Mouse (Mus musculus): ENCODE results near the gene Vmn1r30. TPM values are rescaled to one million over a fixed set of nuclear protein-coding genes. Genes with fewer than 3 reads are reported as not detected.

The Vmn1r30 gene
- polyA plus RNA-seq (2012; ENCODE audit: insufficient read depth, insufficient read length, missing spikeins), result not detected in 2 replicates

- Histone ChIP-seq H3K27ac (replicated peaks; ENCODE audit: low read depth, low read length) (no peak within 1 kb of the TSS), H3K4me1 (ENCODE audit: control insufficient read depth, insufficient read depth, insufficient read length, low read length) (no peaks in the 10 kb centered on the region), H3K4me3 (ENCODE audit: insufficient read depth, low read depth, low read length) (no peak within 1 kb of the TSS)
Observed at GRCm38 (mm10) chr6:58443285-58443684, at the start of gene Vmn1r30. Gene Vmn1r30 (minus strand): TSS chr6:58443385.

DNA sequence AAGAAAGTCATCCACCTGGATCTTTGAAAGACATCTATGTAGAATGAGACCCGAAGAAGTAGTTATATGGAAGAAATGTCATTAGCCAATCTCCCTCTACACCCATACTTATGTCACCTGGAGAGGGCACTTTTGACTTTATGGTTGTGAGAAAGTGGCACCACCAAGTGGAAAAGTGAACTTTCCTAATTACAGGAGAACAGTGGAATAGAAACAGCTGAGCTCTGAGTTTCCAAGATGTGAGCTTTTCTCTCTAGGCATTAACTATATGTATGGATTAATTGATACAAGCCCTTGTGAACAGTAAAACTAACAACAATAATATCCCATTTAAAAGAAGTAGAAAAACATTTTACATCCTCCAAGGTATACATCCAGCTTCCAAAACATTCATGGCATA is 32.0 kb upstream of the Vmn1r30 start, which contains the start of gene Vmn1r31:
Vmn1r31 (minus strand) TSS at position 101 of the 400 bp plus-strand sequence.
- Histone ChIP-seq H3K27ac (replicated peaks; ENCODE audit: low read depth, low read length) (no peak within 1 kb of the TSS), H3K4me3 (ENCODE audit: insufficient read depth, low read depth, low read length) (no peak within 1 kb of the TSS), H3K4me1 (ENCODE audit: control insufficient read depth, insufficient read depth, insufficient read length, low read length) (no peaks in the 10 kb centered on the region)

Other genes starting within 250 kb of the Vmn1r30 start
- gene Vmn1r27, start 224.6 kb downstream of the Vmn1r30 start, polyA plus RNA-seq (2012; ENCODE audit: insufficient read depth, insufficient read length, missing spikeins), result not detected in 2 replicates
- gene Vmn1r28, start 181.3 kb downstream of the Vmn1r30 start, polyA plus RNA-seq (2012; ENCODE audit: insufficient read depth, insufficient read length, missing spikeins), result not detected in 2 replicates
- gene Vmn1r29, start 141.8 kb downstream of the Vmn1r30 start, polyA plus RNA-seq (2012; ENCODE audit: insufficient read depth, insufficient read length, missing spikeins), result not detected in 2 replicates
- not detected in 2 replicates for gene Vmn1r31, start 31.9 kb upstream of the Vmn1r30 start, polyA plus RNA-seq (2012; ENCODE audit: insufficient read depth, insufficient read length, missing spikeins)
- gene Abcg2, start 141.1 kb upstream of the Vmn1r30 start, polyA plus RNA-seq (2012; ENCODE audit: insufficient read depth, insufficient read length, missing spikeins), result 11.9 and 29.4 TPM in 2 replicates

Data from brown adipose tissue, adult 24 weeks (tissue).